Mouse (Mus musculus): ENCODE data around the gene Cryzl2.

Gene Cryzl2

DNA sequence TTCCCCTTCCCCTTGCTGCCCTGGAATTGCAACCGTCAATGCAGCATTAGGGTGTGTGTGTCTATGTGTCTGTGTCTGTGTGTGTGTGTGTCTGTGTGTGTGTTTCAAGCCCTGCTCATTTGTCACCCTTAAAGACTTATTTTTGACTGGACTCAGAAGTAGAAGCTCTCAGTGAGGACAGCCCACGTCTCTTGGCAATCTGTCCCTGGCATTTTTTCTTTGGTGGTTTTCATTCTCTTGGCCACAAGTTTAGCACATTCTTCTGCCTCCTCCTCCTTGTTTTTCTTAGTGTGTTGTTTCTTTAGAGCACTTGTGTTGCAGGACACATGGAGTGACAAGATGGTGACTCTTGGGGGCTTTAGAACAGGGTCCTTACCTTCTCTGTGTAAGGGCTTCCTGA, 17.9 kb downstream of the Cryzl2 start:
- DNase-seq (ENCODE audit: low spot score), result no peak

DNA sequence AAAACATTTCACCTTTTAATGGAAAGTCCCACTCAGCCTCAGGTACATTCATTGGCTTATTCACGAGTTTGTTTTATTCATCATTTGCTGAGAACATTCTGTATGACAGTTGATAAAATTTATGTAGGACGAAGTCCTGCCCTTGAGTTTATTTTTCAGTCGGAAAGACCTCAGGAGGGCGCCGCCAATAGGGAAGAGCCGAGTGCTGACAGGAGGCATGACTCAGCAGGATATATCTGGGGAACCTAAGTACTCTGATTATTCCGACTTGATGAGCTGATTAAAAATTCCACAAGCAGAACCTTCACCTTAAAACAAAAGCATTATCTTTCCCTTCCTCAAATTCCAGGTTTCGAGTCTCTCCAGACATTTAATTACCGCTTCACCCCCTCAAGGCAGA, 21.7 kb downstream of the Cryzl2 start:
- no peak for DNase-seq (ENCODE audit: low spot score)

DNA sequence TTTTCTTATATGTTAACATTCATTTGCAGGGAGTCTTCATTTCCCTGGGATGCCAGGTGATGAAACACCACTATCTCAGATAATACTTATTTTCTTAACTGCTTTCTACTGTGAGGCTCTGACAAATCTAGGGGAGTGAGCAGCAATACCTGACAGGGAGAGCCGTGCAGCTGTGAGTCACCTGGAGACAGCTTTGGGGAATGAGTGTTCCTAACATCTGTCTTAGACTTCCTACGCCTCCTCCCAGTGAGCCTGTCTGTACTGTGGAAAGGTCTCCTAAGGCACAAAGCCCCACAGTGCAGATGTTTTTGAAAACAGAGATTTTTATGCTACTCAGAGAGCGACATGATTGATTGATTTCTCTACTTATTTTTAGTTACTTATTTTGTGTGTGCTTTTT, 22.5 kb downstream of the Cryzl2 start:
- DNase-seq (ENCODE audit: low spot score), result no peak

DNA sequence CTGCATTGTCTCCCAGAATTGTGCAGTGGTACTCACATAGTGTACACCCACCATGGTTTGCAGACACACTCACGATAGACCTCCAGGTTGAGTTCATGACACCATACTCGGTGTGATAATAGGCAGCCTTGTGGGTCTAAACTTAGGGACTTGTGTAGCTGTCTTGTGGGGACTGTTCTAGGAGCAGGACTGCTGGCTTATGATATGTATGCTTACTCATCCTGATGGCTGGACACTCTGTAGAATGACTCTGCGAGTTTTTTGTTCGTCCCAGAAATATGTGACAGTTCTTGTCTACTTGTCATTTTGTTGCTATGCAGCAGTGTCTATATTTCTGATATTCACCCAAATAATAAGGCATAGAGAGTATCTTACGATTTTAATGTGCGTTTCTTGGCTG, 23.3 kb downstream of the Cryzl2 start:
- DNase-seq (ENCODE audit: low spot score), result no peak

DNA sequence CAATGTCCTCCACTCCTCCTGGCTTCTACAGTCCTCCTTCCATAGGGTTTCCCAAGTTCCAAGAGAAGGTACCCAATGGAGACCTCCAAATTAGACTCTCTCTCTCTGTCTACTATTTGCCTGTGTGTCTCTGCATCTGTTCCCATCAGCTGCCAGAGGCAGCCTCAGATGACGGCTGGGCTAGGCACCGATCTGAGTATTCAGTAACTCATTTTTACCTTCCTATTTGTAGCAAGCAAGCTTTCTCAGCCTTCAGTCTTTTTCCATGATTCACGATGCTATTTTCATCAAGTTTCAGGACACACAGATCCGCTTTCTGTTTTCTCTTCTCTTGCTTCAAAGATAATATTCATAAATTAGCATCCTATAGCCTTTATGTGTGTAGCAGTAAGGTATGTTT, 25.8 kb downstream of the Cryzl2 start:
- DNase-seq (ENCODE audit: low spot score), result no peak

DNA sequence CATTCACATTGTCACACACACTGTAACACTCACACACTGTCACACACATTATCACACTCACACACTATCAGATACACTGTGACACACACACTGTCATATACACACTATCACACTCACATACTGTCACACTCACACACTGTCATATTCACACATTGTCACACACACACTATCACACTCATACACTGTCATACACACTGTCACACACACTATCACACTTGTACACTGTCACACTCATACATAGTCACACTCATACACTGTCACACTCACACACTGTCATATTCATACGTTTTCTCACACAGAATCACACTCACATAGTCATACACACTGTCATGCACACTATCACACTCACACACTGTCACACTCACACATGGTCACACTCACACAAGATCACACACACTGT, 42.3 kb downstream of the Cryzl2 start:
- no peak for DNase-seq (ENCODE audit: low spot score)

DNA sequence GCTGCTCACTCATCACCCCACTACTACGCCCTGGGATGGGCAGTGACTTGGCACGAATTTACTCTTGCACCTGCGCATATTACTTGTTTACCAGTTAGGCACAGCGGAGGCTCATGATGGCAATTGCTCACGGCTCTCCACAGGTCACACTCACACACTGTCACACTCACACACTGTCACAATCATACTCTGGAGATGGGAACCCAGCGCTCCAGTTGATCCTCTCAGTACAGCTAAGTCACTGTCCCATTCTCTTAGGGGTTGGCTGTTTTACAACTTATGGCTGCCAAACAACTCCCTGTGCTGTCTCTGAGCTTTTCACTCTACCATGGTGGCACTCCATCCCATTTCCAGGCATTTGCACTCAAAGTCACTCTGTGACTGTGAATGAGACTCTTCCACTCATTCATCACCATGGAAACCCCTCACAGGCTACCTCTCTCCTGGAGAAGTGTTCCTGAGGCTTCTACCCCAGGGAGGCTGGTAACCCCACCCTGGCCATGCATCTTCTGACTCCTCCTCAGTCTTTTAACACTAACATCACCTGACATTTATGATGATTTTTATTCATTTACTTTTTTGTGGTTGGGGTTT, 43.1 kb downstream of the Cryzl2 start:
- DNase-seq (ENCODE audit: low spot score), result no peak

DNA sequence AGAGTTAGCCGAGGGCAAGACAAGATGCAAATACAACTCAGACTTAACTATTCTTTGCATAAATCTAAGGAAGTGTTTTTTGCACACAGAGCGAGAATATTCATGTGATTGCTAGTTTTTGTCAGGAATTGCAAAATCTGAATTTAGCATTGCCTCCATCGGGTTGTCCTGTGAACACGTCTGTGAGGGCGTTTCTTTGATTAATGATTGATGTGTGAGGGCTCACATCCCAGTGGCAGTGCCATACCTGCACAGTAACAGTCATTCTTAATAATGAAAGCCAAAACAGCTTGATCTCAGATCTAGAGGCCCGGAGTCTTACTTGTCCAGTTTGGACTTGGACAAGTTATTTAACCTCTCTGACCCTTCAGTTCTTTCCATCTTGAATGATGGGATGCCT, 44.7 kb downstream of the Cryzl2 start:
- DNase-seq (ENCODE audit: low spot score), result no peak

DNA sequence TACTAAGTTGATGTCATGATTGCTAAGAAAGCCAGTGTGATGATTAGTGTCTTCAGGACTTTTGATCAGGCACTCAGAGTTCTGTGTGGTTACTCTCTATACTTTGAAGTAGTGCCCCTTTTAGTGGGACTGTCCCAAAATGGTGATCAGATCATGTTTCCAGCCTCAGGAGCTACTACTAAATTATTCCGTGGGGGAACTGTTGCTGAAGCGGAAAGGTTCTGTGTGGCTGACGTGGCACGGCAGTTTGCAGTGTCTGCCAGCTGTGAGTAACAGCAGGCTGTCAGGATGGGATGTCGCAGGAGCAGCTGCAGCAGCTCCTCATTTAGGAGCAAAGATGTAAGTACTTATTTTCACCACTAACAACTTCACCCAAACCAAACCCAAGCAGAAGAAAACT, 48.1 kb downstream of the Cryzl2 start, which contains the start of gene Sec16b:
Gene Sec16b, plus strand, starts transcription at position 207 of the 400 bp plus-strand sequence.
- DNase-seq (ENCODE audit: low spot score), result no peak

DNA sequence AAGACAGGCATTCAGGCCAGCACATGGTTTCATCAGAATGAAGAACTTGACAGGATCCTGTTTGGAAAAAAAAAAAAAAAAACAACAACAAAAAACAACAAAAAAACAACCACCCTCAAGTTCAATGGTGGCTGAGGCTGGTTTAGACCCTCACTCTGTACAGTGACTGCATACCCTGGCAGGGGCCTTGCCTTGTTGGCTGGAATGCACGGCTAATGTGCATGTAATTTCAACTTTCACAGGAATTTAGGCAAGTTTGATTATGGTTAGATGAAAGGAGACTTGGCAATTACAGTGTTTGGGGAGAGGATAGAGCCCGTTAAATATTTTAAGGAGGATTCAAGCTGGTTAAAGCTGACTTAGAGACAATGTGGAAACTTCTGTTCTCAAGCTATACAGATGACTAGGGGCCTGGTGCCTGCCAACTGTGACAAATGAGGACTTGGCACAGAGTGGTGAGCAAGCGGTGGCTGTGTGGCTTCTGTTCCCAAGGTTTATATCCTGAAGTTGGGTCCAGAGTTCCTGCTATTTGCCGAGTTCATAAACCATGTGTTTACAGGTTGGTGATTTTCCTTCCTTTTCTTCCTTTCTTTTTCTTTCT, 48.7 kb downstream of the Cryzl2 start:
- DNase-seq (ENCODE audit: low spot score), result no peak

DNA sequence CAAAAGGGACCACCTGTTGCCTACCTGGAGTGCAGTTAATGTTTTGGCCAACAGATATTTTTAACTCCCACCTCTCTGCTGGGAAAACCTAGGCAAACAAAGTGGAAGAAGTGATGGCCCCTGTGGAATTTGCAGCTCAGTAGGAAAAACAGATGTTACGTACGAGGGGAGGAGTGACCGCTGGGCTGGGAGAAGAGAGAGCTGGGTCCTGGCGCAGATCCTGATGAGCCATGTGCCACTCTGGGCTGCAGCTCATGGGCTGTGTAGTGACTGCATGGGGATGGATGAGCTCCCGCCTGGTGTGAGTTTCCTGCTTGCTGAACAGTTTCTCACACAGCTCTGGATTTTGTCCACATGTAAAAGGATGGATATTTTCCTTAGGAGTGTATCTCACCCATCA, 49.4 kb downstream of the Cryzl2 start:
- no peak for DNase-seq (ENCODE audit: low spot score)

DNA sequence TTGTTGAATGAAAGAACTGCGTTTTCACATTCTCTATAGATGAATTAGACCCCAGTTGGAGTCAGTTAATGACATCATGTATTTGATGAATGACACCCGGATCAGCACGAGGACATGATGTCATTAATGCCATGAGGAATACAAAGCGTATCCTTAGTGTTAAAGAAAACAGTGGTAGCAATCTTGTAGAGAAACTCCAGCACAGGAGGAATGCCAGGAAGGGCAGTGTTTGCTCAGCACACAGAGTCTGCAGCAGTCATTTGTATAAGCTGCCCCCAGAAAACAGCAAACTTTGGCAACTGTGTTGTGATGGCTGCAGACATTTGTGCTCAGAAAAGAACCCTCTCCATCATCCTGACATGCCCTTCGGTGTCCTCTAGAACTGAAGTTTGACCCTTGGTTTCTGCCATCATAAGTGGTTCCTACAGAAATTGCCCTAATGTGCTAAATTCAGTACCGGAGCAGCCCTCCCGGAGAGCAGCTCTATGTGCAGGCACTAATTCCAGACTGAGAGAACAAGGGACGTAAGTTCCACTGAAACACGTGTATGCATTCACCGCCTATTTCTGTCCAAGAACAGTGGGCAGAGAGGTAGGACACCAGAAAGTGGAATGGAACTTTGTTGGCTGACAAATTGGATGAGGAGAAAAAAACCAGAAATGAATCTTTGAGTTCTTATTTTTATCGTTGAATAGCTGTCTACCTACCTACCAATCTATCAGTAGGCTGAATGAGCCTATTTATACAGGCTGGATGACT, 54.5 kb downstream of the Cryzl2 start:
- no peak for DNase-seq (ENCODE audit: low spot score)

DNA sequence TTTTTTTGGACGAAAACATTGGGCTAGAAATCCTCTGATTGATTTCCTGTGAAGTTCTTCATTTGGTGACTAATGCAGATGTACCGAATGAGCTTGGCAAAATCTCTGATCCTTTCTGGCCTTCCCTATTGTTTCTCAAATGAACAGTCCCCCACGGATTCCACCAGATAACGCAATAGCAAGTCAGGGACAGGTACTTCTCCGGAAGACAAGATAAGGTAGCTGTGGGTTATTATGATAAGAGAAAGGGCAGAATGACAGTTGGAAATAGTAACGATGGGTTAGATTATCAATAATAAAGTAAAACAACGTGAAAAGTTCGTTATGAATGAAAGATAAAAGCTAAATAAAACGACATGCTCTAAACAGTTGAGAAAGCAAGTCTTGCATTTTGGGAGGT, 55.2 kb downstream of the Cryzl2 start:
- no peak for DNase-seq (ENCODE audit: low spot score)

DNA sequence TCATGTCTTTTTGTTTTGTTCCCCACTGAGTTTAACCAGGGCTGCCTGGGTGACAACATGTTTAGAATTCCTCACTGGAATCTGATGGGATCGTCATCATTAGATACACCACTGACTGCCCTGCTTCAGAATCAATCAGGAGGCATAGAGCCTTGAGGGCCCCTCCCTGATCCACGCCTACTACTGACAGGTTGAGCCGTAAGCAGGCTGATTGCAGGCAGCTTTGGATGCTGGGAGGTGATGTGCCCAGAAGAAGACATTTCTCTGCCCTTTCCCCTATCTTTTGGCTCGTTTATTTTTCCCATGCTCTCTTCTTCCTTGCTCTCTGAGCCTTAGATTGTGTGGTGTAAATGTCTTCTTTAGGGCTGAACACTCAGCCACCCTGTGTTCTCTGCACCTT, 55.9 kb downstream of the Cryzl2 start:
- DNase-seq (ENCODE audit: low spot score), result no peak

DNA sequence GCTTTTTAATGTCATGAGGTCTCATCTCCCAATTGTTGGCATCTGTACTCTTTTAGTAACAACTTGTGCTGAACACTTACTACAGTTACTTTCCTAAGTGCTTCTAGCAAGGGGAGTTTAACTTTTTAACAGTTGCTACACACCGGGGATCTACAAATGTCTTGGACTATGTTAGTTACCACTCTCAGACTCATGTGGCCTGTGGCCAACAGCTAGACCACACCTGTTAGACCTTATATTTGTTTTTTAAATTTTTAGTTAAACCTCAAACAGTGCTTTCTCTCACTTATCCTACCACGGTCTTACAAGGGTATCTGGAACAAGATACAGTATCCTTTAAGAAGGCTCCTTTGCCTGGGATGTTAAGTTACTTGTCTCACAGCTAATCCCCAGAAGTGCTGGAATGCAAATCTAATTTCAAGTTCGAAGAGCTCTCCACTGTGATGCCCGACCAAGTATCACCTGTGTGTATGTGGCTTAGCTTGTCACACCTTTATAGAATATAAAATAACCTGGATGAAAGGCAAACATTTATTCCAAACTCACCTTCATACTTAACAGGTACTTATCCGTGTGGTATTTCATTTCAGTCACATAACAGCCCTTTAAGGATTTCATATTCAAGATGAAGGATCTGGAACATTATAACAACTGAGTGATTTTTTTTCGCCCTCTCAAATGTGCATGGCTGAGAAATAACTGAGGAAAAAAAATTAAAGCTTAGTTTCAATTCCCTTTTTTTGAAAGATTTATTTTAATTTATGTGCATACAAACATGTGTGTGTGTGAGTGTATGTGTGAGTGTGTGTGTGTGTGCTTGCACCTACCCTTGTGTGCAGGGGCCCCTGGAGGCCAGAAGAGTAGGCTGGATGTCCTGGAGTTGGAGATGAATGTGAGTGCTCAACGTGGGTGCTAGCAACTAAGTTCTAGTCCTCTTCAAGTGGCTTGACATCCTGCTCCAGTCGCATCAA, 58.7 kb downstream of the Cryzl2 start:
- no peak for DNase-seq (ENCODE audit: low spot score)

DNA sequence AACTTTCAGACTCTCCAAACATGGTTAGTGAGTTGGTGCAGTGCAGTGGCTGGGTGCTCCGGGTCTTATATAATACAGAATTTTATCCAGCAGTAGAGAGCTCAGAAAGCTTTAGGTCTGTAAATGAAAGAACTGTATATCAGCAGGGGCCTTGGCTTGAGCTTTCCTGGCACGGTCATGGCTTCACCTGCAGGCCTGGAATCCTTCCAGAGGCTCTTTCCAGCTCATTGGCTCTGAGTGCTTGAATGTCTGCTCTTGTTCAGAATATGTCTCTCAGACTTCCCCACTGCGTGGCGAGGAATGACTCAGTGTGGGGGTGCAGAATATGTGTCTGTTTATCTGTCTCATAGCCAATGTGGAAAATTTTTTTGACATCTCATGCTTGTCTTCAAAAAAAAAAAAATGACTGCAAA, 59.7 kb downstream of the Cryzl2 start:
- no peak for DNase-seq (ENCODE audit: low spot score)

DNA sequence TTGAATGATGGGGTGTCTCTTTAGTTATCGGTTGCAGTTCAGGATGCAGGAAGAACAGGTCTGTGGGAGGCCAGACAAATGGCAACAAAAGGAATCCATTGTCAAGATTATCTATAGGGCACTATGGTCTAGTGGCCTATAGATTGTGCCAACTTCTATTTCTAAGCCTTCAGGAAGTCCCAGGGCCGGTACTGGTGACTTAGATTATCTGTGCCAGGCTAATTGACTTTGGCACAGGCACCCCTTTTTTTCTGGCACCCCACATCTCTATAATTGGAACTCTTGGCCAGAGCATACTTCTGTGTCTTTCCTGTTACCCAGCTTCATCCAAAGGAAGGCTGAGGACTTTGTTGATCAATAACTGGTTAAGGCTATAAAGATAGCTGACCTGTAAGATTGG, 61.0 kb downstream of the Cryzl2 start:
- DNase-seq (ENCODE audit: low spot score), result no peak

DNA sequence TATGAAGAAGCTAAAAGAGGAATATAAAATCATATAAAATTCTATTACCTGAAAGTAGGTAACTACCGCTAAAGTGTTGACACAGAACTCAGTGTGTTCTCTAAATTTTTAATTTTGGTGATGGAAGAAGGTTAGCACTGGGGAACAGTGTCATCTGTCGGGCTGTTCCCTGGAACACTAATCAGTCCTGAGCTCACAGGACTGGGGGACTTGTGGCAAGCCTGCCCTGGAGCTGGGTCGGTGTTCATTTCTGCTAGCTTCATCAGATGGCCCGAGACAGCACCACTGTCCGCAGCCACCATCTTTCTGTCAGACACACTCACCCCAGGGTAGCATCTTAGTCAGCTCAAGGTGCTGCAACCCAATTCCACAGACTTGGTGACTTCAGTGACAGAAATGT, 63.9 kb downstream of the Cryzl2 start:
- no peak for DNase-seq (ENCODE audit: low spot score)

DNA sequence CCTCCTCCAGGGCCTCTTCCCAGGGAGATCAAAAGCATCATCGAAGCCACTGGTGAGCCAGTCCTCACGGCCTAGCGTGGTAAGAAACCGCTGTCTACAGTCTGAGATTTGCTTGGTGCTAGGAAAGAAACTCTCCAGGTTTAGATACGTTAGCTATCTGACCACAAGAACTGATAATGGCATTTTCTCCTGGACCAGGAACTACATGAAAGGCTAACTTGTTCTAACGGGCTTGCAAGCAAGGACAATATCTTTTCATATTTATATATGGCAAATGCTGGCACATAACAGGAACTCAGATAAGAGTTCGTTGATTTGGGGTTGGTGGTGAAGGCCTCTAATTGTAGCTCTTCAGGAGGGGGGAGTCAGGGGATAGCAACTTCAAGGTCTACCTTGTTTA, 66.4 kb downstream of the Cryzl2 start:
- no peak for DNase-seq (ENCODE audit: low spot score)

DNA sequence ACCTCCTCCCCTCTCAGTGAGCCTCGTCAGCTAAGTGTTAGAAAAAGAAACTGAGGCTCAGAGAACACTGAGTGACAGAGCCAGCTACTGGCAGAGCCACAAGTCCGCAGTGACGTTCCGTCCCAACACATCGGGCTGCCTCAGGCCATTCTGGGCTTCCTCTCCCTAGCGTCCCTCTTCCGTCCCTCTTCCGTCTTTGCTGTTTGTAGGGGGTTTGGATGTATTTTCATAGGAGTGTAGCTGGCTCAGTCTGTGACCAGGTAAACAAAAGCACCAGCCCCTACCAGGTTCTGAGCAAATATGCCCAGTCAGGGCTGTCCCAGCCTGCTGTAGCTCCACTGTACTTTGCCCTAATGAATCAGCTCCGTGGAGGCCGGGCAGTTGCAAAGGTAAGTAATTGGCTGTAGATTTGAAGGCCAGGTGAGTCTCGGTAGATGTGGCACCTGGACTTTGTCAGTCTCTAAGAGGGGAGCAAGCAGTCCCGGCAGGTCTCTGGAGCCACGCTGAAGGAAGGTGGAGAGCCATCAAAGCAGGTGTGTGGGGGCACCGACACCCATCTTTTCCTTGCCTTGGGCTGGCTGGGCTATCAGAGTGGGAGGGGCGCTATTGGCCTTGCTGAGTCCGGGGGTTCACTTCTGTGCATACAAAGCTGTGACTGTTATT, 67.4 kb downstream of the Cryzl2 start:
- no peak for DNase-seq (ENCODE audit: low spot score)

DNA sequence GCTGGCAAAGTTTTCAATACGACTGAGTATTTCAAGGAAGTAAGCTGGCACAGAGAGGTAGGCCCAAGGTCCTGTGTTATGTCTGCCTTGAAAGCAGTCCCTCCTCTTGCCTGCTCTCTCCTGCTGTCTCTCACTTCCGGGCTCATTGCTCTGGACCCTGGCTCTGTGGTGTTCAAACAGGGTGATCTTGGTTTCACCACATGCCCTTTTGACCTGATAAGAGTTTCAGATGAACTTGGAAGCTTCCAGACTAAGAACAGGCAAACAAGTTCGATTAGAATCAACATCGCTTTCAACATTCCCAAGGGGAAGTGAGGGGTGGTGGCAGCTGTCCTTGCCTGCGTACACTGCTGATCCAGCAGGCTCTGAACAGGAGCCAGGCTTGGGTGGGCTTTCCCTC, 68.2 kb downstream of the Cryzl2 start:
- no peak for DNase-seq (ENCODE audit: low spot score)

All from T-cell, adult 2 months (primary cell).